Mouse (Mus musculus) liver, adult 2 months (tissue): ENCODE results near the gene Lrg1.

Source experiments
- CTCF ChIP-seq: fragments of 200-500 bp; IDR thresholded peaks from 2 replicates; pipeline ENCODE4 v1.5.1; 2011; ENCODE audit warnings: low read depth, low read length, control low read depth
- POLR2A ChIP-seq: fragments of 200-500 bp; IDR thresholded peaks from 2 replicates; pipeline ENCODE4 v1.6.1; 2011; ENCODE audit warnings: low read length, control low read depth; ENCODE audit not compliant: insufficient read depth; ENCODE audit errors: extremely low read depth

GRCm38 (mm10) chr17:56149897-56150296 lies 28.1 kb upstream of the Lrg1 start:
- TF ChIP-seq CTCF (no peak), POLR2A (no peak)
